Mouse (Mus musculus): ENCODE results near the gene Pqlc2. TPM values are rescaled to one million over a fixed set of nuclear protein-coding genes. Genes with fewer than 3 reads are reported as not detected.

Gene Pqlc2
- polyA plus RNA-seq, 1 experiment from 2014 or later, result 16.7 TPM

DNA sequence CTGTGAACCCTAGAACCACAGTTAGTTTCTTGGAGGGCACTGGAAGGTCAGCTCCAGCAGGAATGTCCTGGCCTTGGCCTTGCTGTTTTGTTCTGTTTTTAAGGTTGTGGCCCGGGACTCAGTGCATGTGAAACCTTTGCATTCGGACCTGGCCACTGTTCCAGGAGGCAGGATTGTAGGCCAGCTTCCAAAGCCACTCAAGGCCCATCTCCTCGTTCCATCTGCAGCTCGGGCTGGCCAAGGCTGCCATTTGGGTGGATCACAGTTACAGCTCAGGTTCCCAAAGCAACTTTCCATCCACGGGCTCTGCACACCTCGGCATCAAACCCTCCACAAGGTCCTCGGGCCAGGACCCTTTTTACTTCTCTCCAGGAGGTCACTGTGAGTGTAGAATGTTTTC, 35.9 kb downstream of the Pqlc2 start:
- H3K4me1 ChIP-seq, result peaks cover 51% of the 10 kb centered on the region
- H3K27ac ChIP-seq, result no peak overlapping the region

GRCm38 (mm10) chr4:139272951-139273680, 37.4 kb downstream of the Pqlc2 start:
- H3K36me3 ChIP-seq, result peaks cover 18% of the 10 kb centered on the region
- no peak overlapping the region for H3K4me3 ChIP-seq
- ATAC-seq (ENCODE audit: insufficient number of reproducible peaks, low FRiP score, low TSS enrichment, low read depth), result no peak; the same call in 1 of the 2 replicates
- H3K9me3 ChIP-seq, result no peaks in the 10 kb centered on the region
- no peak overlapping the region for H3K9ac ChIP-seq
- H3K27me3 ChIP-seq, result no peaks in the 10 kb centered on the region
- H3K4me2 ChIP-seq, result no peak overlapping the region
- WGBS, result 92% methylated on average over 10 of the region's 10 CpGs
- no peak overlapping the region for H3K27ac ChIP-seq
- peaks cover 64% of the 10 kb centered on the region for H3K4me1 ChIP-seq

More for the DNA sequence above, 35.9 kb downstream of the Pqlc2 start:
- H3K9ac ChIP-seq, result no peak overlapping the region
- H3K4me3 ChIP-seq, result no peak overlapping the region
- no peak overlapping the region for H3K4me2 ChIP-seq
- H3K36me3 ChIP-seq, result peaks cover 20% of the 10 kb centered on the region
- WGBS, result 62% methylated on average over 7 of the region's 7 CpGs
- ATAC-seq (ENCODE audit: insufficient number of reproducible peaks, low FRiP score, low TSS enrichment, low read depth), result no peak
- H3K9me3 ChIP-seq, result no peaks in the 10 kb centered on the region
- no peaks in the 10 kb centered on the region for H3K27me3 ChIP-seq

GRCm38 (mm10) chr4:139271562-139271961, 38.9 kb downstream of the Pqlc2 start:
- Histone ChIP-seq H3K9me3 (no peaks in the 10 kb centered on the region), H3K4me2 (no peak overlapping the region), H3K4me1 (peaks cover 75% of the 10 kb centered on the region), H3K4me3 (no peak overlapping the region), H3K9ac (no peak overlapping the region), H3K36me3 (peaks cover 18% of the 10 kb centered on the region), H3K27ac (peak overlapping the region; percentile 58), H3K27me3 (no peaks in the 10 kb centered on the region)
- WGBS, result 11% methylated on average over 9 of the region's 9 CpGs
- no peak for ATAC-seq (ENCODE audit: insufficient number of reproducible peaks, low FRiP score, low TSS enrichment, low read depth)

DNA sequence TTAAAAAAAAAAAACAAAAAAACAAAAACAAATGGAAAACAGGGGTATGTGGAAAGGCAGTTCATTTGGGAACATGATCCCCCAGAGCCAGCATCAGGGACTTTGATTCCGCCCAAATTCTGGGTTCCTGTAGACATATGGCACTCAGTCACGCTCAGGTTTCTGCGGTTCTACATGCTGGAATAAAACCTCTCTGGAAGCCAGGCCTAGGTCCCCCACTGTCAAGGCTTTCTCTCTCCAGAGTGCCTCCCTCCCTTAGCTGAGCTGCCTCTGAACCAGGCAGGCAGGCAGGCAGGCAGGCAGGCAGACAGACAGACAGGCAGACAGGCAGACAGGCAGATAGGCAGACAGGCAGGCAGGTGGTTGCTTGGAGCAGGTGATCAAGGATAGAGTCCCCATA, 40.3 kb downstream of the Pqlc2 start:
- H3K36me3 ChIP-seq, result peaks cover 19% of the 10 kb centered on the region
- no peak overlapping the region for H3K4me2 ChIP-seq
- no peaks in the 10 kb centered on the region for H3K27me3 ChIP-seq
- H3K9ac ChIP-seq, result no peak overlapping the region
- no peak overlapping the region; the same call in 1 of the 2 replicates for H3K27ac ChIP-seq
- peaks cover 75% of the 10 kb centered on the region for H3K4me1 ChIP-seq
- no peaks in the 10 kb centered on the region for H3K9me3 ChIP-seq
- no peak overlapping the region for H3K4me3 ChIP-seq
- ATAC-seq (ENCODE audit: insufficient number of reproducible peaks, low FRiP score, low TSS enrichment, low read depth), result no peak
- 66% methylated on average over 3 of the region's 3 CpGs for WGBS

- peak overlapping the region; percentile 68; the same call in 1 of the 2 replicates for H3K27ac ChIP-seq
- 71% methylated on average over 1 of the region's 1 CpGs for whole genome bisulfite sequencing
- ATAC-seq (ENCODE audit: insufficient number of reproducible peaks, low FRiP score, low TSS enrichment, low read depth), result no peak
- no peak overlapping the region for H3K4me2 ChIP-seq
- no peak overlapping the region for H3K9ac ChIP-seq
- no peaks in the 10 kb centered on the region for H3K27me3 ChIP-seq
- H3K9me3 ChIP-seq, result no peaks in the 10 kb centered on the region
- peaks cover 25% of the 10 kb centered on the region for H3K36me3 ChIP-seq
- peaks cover 69% of the 10 kb centered on the region for H3K4me1 ChIP-seq
- H3K4me3 ChIP-seq, result no peak overlapping the region
Observed at GRCm38 (mm10) chr4:139268242-139268641, 42.3 kb downstream of the Pqlc2 start.

GRCm38 (mm10) chr4:139267335-139267734, 43.2 kb downstream of the Pqlc2 start:
- WGBS, result 43% methylated on average over 3 of the region's 3 CpGs
- peaks cover 29% of the 10 kb centered on the region for H3K36me3 ChIP-seq
- no peak overlapping the region for H3K9ac ChIP-seq
- no peaks in the 10 kb centered on the region for H3K9me3 ChIP-seq
- H3K27ac ChIP-seq, result peak overlapping the region; percentile 68
- no peak for ATAC-seq (ENCODE audit: insufficient number of reproducible peaks, low FRiP score, low TSS enrichment, low read depth)
- no peak overlapping the region for H3K4me3 ChIP-seq
- peaks cover 65% of the 10 kb centered on the region for H3K4me1 ChIP-seq
- no peaks in the 10 kb centered on the region for H3K27me3 ChIP-seq
- no peak overlapping the region for H3K4me2 ChIP-seq

DNA sequence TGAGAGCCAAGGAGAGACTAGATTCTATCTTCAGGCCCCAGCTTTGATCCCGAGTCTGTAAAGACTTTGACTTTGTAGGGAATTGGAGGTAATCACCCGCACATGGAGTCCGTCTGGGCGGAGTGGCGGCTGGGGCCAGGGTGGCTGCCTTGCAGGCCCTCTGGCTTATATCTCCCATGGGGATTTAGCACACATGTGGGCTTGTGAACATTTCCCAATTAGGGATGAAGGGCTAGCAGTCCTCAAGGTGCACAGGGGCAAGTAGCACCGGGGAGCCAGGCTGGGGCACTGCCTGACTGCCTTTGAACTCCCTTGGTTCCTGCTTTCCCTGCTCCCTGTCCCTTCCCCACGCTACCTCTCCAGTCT, 44.0 kb downstream of the Pqlc2 start:
- no peak for ATAC-seq (ENCODE audit: insufficient number of reproducible peaks, low FRiP score, low TSS enrichment, low read depth)
- Histone ChIP-seq H3K4me1 (peaks cover 59% of the 10 kb centered on the region), H3K4me3 (no peak overlapping the region), H3K9ac (no peak overlapping the region), H3K36me3 (peaks cover 37% of the 10 kb centered on the region), H3K27me3 (no peaks in the 10 kb centered on the region), H3K9me3 (no peaks in the 10 kb centered on the region), H3K27ac (peak overlapping the region; percentile 68), H3K4me2 (no peak overlapping the region)
- 38% methylated on average over 7 of the region's 7 CpGs for WGBS

- no peak for ATAC-seq (ENCODE audit: insufficient number of reproducible peaks, low FRiP score, low TSS enrichment, low read depth)
- no peak overlapping the region for H3K4me2 ChIP-seq
- H3K27me3 ChIP-seq, result no peaks in the 10 kb centered on the region
- H3K36me3 ChIP-seq, result peaks cover 42% of the 10 kb centered on the region
- H3K27ac ChIP-seq, result peak overlapping the region; percentile 68
- no peaks in the 10 kb centered on the region for H3K9me3 ChIP-seq
- no peak overlapping the region for H3K4me3 ChIP-seq
- WGBS, result 59% methylated on average over 13 of the region's 13 CpGs
- no peak overlapping the region for H3K9ac ChIP-seq
- H3K4me1 ChIP-seq, result peaks cover 59% of the 10 kb centered on the region
Observed at GRCm38 (mm10) chr4:139265783-139266499, 44.6 kb downstream of the Pqlc2 start.

- no peak overlapping the region for H3K4me2 ChIP-seq
- no peak overlapping the region for H3K9ac ChIP-seq
- no peaks in the 10 kb centered on the region for H3K9me3 ChIP-seq
- H3K4me1 ChIP-seq, result peaks cover 59% of the 10 kb centered on the region
- peaks cover 60% of the 10 kb centered on the region for H3K36me3 ChIP-seq
- no peak overlapping the region for H3K4me3 ChIP-seq
- no peak for ATAC-seq (ENCODE audit: insufficient number of reproducible peaks, low FRiP score, low TSS enrichment, low read depth)
- H3K27ac ChIP-seq, result no peak overlapping the region
- 88% methylated on average over 6 of the region's 6 CpGs for WGBS
- H3K27me3 ChIP-seq, result no peaks in the 10 kb centered on the region
Observed at GRCm38 (mm10) chr4:139262981-139263380, 47.5 kb downstream of the Pqlc2 start.

GRCm38 (mm10) chr4:139259302-139259871, 51.1 kb downstream of the Pqlc2 start:
- H3K4me3 ChIP-seq, result no peak overlapping the region
- peak overlapping the region; percentile 92 for H3K27ac ChIP-seq
- H3K9ac ChIP-seq, result no peak overlapping the region
- H3K9me3 ChIP-seq, result no peaks in the 10 kb centered on the region
- H3K27me3 ChIP-seq, result no peaks in the 10 kb centered on the region
- H3K4me1 ChIP-seq, result peaks cover 60% of the 10 kb centered on the region
- H3K4me2 ChIP-seq, result no peak overlapping the region
- WGBS, result 29% methylated on average over 11 of the region's 11 CpGs
- peaks cover 61% of the 10 kb centered on the region for H3K36me3 ChIP-seq
- peak; percentile 37; the same call in 1 of the 2 replicates for ATAC-seq (ENCODE audit: insufficient number of reproducible peaks, low FRiP score, low TSS enrichment, low read depth)

DNA sequence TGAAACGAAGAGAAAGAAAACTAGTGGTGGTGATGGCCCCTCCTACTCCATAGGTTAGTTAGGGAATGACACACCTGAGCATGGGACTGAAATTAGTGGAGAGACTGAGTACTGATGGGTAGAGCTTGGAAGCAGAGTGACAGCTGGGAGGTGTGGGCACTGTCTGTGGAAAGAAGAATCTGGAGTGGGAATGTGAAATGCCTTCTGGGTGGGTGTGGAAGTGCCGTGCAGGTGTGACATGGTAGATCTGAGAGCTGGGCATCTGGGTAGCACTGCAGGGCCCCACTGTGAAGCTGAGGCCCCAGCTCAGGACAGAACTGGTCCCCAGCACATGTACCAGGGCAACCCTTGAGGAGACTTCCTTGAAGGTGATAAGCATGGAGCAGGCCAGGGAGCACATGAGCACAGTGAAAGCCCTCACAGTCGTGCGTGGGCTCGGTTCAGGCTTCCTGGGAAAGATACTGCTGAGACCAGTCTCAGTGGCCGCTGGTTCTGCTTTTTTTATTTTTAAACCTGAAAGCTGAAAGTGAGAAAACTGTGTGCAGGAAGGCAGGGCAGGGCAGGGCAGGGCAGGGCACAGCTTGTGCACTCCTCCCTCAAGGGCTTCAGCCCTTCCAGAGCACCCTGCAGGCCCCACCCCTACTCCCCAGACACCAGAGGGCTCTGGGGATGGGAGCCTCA, 51.7 kb downstream of the Pqlc2 start:
- no peak overlapping the region for H3K4me3 ChIP-seq
- H3K9ac ChIP-seq, result no peak overlapping the region
- no peaks in the 10 kb centered on the region for H3K9me3 ChIP-seq
- peaks cover 56% of the 10 kb centered on the region for H3K36me3 ChIP-seq
- no peaks in the 10 kb centered on the region for H3K27me3 ChIP-seq
- ATAC-seq (ENCODE audit: insufficient number of reproducible peaks, low FRiP score, low TSS enrichment, low read depth), result peak; percentile 40; the same call in 1 of the 2 replicates
- peaks cover 60% of the 10 kb centered on the region for H3K4me1 ChIP-seq
- 32% methylated on average over 6 of the region's 6 CpGs for WGBS
- H3K27ac ChIP-seq, result peak overlapping the region; percentile 92
- no peak overlapping the region for H3K4me2 ChIP-seq
